Mouse (Mus musculus) c-Kit-positive CD71-positive TER-119-negative erythroid progenitor cells, embryonic 14.5 days (primary cell): ENCODE data around the gene Mthfs.
"Not testable (repeated sequence)": the region's sequence is repeated elsewhere in the genome, so short reads cannot be mapped to it uniquely, and the experiment has no call there.

Experiments
- DNase-seq: peaks from one replicate; pipeline ENCODE4 v3.0.0-alpha.2; 2013; ENCODE audit warnings: low read depth

The Mthfs gene

DNA sequence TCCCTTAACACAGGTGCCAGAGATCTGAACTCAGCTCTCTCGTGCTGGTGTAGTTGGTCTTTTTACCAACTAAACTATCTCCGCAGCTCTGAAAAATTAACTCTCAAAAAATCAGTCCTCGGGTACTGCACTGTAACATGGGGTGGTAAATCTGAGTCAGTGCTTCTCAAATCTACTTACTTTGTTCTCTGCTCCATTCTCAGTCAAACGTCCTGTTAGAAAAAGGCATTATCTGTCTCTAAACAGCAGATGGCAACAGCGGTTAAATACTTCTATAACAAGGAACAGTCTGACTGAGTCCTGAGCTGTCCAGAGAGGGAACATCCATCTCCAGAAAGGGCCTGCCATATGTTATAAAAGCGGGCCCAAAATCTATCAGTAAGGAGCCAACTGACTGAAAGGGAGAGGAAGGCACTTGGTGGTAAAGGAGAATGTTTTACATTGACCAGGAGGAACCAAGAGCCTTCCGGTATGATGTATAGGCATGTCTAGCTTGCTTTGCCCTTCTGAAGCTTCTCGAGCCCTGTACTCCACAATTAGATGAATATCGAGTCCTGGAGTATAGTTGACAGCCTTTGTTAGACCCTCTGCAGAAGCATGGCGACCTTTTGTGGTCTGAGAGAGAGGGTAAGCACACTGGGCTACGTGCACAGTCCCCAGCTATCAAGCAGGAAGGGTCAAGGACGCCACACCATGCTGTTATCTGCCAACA lies at the start of gene Mthfs:
Mthfs (plus strand) TSS at position 324 of the 712 bp plus-strand sequence.
- not testable (repeated sequence) for DNase-seq

GRCm38 (mm10) chr9:89172539-89172938 lies 37.9 kb upstream of the Mthfs start:
- not testable (repeated sequence) for DNase-seq

- DNase-seq: not testable (repeated sequence)
These were observed 31.6 kb upstream of the Mthfs start for GRCm38 (mm10) chr9:89178833-89179232.

- not testable (repeated sequence) for DNase-seq
These were observed 31.0 kb upstream of the Mthfs start for GRCm38 (mm10) chr9:89179469-89179868.

DNA sequence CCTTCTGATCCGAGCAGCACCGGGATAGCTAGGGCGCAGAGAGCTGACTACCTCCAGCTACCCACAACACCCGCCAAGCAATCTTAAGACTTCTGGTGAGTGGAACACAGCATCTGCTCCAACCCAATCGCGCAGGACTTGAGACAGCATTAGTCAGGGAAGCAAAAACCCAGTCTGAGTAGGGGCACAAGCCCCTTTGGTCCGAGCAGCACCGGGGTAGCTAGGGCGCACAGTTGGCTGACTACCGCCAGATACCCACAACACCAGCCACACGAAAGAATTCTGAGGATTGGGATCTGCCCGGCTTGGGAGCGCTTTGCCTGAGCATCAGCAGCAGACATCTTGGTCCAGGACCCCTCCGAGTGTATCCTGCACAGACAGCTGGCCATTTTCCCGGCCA lies 23.5 kb upstream of the Mthfs start:
- DNase-seq: not testable (repeated sequence)

DNA sequence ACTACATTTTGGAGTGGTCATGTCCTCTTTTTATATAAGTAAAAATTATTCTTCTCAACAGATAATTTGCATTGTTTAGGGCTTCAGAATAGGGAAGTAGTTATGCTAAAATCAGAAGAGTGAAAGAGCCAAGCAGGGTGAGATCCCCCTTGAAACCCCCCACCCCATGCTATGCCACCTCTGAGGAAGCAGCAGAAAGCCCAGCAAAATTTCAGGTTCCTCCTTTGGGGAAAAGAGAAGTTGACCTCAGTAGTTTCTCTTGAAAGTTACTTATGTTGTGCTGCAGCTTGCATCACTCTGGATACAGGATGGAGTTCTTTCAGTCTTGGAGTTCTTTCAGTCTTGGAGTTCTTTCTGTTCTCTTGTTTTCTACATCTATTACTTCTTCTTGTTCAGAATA lies 15.0 kb upstream of the Mthfs start:
- DNase-seq: not testable (repeated sequence)

DNA sequence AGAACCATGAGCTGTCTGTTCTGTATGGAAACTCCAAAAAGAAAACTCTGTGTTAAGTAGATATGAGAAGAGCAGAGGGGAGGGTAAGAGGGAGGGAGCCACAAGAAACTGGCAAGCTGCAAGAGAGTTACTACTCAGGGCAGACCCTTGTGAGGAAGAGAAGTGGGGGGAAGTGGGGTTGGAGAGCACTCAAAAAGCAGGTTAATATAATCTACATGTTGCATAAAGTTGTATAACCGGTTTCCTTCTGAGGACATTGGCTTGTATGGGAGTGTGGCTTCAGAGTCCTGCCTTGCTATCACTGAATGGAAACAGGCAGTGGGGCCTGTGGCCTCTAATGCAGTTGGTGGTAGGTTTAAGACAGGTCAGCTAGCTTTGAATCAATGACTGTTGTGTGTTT lies 13.0 kb upstream of the Mthfs start:
- not testable (repeated sequence) for DNase-seq

DNA sequence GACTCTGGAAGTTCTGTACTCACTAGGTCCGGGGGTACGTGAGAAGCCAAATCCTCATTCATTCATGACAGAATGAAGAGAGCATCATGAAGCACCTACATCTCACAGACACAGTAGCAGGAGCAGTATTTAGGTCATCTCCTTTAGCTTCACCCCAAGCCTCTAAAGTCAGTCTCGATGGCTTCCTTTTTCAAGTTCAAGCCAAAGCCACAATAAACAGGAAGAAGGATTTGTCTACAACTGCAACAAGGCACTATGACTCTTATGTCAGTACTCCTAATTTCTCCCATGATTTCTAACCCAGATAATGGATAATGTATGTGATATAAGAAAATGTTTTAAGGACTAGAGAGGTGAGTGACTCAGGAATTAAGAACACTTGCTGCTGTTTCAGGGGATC lies 12.1 kb upstream of the Mthfs start:
- not testable (repeated sequence) for DNase-seq

- DNase-seq: not testable (repeated sequence)
These were observed 11.5 kb upstream of the Mthfs start, which contains the start of the genes Bcl2a1b and Gm29094 for GRCm38 (mm10) chr9:89198969-89199416. Bcl2a1b (plus strand) TSS chr9:89199209. Gm29094 (plus strand) TSS chr9:89199379.

GRCm38 (mm10) chr9:89202256-89202655 lies 8.2 kb upstream of the Mthfs start:
- not testable (repeated sequence) for DNase-seq

- DNase-seq: not testable (repeated sequence)
These were observed 1.5 kb upstream of the Mthfs start for GRCm38 (mm10) chr9:89208939-89209338.

GRCm38 (mm10) chr9:89211065-89211858 lies 786 bp downstream of the Mthfs start:
- DNase-seq: not testable (repeated sequence)

DNA sequence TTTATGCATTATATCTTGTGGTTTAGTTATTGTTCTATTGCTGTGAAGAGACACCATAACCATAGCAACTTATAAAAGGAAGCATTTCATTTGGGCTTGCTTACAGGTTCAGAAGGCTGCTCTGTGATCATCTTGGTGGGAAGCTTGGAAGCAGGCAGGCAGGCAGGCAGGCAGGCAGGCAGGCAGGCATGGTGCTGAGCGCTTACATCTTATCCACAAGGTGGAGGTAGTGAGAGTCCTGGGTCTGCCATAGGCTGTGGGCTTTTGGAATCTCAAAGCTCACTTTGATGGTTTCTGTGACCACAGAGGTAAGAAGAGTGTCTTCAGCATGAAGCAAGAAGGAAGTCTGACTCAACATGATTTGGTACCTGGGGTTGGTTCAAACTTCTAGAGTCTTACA lies 2.0 kb downstream of the Mthfs start:
- not testable (repeated sequence) for DNase-seq

- DNase-seq: not testable (repeated sequence)
These were observed 7.7 kb downstream of the Mthfs start for GRCm38 (mm10) chr9:89218174-89218573.

DNA sequence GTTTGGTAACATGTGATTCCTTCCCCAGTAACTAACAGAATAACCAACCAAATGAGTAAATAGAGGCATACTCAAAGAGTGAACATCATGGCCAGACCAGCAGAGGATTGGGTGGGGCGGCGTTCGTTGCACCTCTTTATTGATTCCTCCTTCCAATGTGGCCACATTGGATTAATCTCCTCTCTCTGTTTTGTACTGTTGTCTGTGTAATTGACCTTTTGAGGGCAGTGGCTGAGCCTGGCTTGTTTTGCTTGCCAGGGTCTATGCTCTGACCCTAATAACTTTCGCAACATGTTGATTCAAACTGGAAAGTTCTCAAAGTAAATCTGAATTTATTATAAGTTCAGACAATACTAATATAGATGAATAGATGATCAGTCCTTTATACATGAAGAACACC lies 9.2 kb downstream of the Mthfs start:
- not testable (repeated sequence) for DNase-seq

DNA sequence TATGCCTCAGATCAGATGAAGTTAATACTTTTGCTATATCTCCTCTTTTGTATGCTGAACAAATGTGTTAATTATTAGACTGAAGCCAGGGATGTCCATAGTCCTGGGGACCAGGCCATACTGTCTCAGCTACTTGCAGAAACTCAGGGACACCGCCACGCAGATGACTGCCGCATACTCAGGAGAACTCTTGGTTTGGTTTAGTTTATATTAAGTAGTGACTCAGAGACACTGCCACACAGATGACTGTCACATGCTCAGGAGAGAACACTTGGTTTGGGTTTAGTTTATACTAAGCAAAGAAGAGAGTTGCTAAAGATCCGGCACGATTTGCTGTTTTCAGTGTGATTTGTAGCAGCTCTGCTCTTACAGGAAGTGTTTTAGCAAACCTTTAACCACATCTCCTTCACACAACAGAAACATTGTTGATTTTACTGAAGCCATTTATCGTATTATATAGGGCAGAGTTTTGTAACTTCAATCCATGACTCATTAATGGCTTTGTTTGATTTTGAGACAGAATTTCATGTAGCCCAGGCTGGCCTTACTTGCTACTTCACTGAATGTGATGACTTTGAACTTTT lies 10.3 kb downstream of the Mthfs start:
- not testable (repeated sequence) for DNase-seq

GRCm38 (mm10) chr9:89226071-89226470 lies 15.6 kb downstream of the Mthfs start:
- no peak for DNase-seq

DNA sequence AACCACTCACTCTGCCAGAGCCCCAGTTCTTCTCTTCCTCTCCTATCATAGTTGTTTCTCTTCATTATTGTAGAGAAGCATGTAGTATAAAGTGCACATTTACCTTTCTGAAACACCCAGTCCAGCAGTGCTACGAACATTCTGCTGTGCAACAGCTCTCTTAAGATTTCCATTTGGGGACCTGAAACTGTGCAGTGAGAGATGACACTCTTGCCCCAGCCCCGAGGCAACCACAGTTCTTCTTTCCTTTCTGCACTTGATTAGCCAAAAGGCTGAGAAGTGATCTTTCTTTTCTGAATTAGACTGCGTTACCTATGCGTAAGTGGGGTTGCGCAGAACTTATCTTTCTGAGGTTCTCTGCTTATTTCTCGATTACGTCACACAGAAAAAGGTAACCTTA lies 17.6 kb downstream of the Mthfs start:
- no peak for DNase-seq

- DNase-seq: not testable (repeated sequence)
These were observed 20.5 kb downstream of the Mthfs start for GRCm38 (mm10) chr9:89230897-89231497.

- DNase-seq: not testable (repeated sequence)
These were observed 26.7 kb downstream of the Mthfs start for GRCm38 (mm10) chr9:89237131-89237530.

DNA sequence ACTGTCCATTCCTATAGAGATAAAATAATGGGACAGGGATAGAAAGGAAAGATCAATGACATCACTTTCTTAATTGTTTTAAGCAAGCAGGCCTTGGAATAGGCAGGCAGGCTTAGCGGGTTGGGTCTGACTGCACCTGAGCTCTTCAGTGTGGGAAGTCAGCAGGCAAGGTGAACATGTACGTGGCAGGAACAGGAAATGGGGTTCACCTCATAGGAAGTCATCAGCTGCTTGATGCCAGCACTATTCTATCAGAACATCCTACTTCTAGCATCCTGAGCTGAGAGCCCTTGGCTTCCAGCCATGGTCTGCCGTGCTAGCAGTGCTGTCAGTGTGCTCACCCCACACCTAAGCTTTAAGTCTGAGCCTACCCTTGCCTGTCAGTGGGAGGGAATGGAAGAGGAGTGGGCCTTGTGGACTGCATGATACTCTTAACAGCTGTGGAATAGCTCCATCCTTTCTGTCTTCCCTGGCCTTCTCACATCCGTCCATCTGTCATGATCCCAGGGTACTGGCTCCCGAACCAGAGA lies 28.6 kb downstream of the Mthfs start:
- not testable (repeated sequence) for DNase-seq
